Mouse (Mus musculus) heart, postnatal 25 days (tissue): Measurements from ENCODE around the gene Gm20822. TPM values are rescaled to one million over a fixed set of nuclear protein-coding genes. Genes with fewer than 3 reads are reported as not detected.
"Not testable (repeated sequence)": the region's sequence is repeated elsewhere in the genome, so short reads cannot be mapped to it uniquely, and the experiment has no call there.

Experiments used
- DNase-seq: peaks from one replicate; pipeline ENCODE4 v3.0.0; 2022; ENCODE audit warnings: low spot score
- intact Hi-C: fragments of 180-260 bp; cut with DNase I; formaldehyde crosslinking; loops from one replicate; pipeline ENCODE4 v1.15.1; 2025
- total RNA-seq, 2 experiments: library from RNA; stranded (reverse); gene quantifications; 2 replicates each; pipeline ENCODE4 v1.2.3; 2021

The Gm20822 gene
- total RNA-seq = not detected

DNA sequence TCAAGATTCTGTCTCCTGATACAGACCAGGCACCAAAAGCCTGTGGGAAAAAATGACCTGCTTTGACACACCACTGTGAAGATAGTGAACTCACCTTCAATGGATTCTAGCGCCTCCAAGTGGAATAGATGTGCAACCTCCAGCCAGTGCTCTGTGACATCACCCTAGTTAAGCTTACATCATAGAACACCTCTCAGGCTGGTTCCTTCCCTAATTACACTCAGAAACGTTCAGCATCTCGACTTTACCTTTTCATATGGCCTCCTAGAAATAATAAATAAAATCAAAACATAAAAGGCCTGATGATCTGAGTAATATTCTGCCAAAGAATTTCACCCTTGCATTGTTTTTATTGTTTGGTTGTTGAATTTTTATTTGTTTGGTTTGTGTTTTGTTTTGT, at the start of gene Gm20822:
TSS of gene Gm20822 (minus strand) at position 101 of the 400 bp plus-strand sequence.
- DNase-seq, intact Hi-C loops: not testable (repeated sequence)
